Mouse (Mus musculus): ENCODE results near the gene Gm21987.

The Gm21987 gene

DNA sequence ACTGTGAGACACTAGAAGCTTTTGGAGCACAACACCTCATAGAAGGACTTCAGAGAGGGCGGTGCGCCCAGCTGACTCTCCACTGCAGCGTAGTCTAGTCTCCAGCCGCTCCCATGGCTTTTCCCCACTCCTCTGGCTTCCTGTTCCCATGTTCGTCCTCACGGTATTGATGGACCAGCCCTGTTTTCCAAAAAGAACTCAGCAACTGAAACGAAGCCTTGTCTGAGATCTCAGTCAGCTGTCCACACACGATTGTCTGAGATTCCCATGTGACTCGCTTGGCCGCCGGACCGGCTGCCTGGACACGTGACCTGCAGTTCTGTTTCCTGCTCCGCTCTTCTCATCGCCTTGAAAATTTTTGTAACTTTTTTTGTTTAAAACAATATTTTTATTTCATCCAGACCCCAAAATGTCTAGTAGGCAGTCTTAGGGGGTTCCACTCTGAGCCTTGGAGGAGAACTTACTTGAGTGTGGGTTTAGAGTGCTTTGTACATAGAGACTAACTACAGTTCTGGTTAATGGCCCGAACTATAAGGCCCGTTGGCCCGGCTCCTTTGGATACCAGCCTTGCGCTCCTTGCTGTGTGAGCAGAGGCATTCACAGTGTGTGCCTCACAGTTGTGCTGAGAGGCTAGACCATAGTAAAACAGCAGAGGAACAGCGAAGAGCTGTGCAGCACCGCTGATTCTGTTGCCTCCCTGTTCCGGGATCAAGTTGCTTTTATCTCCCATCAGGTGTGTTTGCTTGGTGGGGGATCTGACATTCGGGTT lies 45.5 kb downstream of the Gm21987 start:
- no peak for DNase-seq (ENCODE audit: extremely low spot score, low spot score)

DNA sequence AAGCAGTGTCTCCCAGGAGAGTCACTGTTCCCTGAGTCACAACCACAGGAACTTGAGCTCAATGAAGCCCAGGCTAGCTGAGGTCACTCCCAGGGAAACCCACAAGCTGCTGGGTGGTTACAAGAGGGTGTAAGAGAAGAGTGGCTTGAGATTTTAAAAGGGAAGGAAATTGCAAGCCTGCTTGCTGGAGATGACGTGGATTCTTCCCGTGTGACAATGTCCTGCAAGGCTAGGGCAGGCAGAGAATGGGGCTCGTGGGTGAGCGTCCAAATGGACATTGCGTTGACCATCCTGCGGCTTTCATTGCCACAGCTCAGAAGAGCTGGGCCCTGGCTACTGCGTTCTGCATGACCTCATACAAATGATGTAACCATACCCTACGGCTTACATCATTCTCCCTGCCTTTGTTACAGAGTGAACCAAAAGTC lies 47.4 kb downstream of the Gm21987 start:
- no peak for DNase-seq (ENCODE audit: extremely low spot score, low spot score)

DNA sequence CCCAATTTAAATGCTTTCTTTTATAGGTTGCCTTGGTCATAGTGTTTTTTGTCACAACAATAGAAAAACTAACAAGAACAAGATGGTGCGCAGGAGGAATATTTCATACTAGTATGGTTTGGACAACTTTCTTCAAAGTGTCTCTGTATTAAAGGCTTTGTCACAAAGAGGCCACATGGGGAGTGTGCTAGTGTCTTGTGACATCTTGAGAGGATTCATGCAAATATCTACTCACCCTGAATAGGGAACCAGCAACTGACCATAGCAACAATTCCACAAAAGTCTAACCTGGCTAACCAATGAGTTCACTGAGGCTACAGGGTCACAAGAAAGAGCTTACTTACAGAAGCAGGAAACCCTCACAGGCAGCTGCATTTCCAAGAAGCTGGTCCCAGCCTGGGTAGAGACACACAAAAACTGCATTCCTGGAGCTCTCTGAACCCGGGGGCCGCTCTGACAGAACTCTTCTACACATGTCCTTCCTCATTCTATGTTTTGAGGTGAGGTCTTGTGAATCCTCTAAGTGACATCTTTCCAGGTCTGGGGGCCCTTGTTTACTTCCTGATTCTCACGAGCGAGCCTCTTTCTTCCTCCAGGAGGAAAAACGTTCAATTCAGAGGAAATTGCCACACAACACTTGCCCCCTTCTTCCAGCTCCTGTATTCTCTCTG lies 48.4 kb downstream of the Gm21987 start:
- no peak for DNase-seq (ENCODE audit: extremely low spot score, low spot score)

DNA sequence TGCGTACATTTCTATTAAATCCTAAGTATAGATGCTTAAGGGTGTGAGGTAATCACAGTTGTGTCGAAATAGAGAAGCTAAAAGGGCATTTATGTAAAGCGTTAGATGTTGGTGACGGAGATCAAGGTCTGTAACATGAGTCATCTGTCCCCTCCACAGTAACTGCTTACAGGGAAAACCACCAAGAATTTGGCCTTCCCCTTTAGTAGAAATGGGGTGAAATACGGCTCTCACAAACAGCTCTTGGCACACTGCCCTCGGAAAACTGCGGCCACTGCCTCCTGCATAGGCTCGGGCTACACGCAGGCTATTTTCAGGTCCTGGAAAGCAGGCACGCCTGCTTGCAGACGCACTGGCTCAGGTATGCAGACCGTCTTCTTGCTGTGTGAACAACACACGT lies 49.3 kb downstream of the Gm21987 start:
- DNase-seq (ENCODE audit: extremely low spot score, low spot score), result no peak

DNA sequence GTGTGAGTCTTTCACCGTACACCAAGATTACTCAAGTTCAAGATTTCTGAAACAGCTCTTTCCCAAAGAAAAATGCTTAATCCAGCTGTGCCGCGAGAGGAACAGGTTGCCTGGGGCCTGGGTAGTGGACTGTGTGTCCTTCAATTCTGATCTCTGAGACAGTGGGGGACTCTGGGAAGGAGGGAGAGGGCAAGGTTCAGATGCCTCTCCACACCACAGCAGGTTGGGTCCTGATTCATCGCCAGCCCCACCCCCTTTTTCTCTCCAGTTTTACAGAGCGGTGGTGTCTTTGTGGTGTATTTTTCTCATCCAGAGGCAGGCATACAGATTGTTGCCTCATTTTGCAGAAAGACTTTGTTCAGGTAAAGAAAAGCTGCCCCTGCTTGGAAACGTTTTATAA lies 51.4 kb downstream of the Gm21987 start:
- DNase-seq (ENCODE audit: extremely low spot score, low spot score), result no peak

DNA sequence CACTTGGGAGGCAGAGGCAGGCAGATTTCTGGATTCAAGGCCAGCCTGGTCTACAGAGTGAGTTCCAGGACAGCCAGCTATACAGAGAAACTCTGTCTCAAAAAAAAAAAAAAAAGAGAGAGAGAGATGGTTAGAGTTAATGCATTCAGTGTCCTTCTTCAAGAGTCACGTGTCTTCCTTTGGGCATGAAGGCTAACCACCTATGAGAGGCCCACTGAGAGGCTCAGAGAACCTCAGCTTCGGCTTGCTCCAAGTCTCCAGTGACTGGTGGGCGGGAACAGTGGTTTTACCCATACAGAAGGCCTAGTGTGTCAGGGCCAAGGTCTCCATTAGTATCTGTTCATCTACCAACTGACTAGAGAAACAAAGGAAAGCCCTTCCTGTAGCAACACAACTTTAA lies 52.2 kb downstream of the Gm21987 start:
- DNase-seq (ENCODE audit: extremely low spot score, low spot score), result no peak

DNA sequence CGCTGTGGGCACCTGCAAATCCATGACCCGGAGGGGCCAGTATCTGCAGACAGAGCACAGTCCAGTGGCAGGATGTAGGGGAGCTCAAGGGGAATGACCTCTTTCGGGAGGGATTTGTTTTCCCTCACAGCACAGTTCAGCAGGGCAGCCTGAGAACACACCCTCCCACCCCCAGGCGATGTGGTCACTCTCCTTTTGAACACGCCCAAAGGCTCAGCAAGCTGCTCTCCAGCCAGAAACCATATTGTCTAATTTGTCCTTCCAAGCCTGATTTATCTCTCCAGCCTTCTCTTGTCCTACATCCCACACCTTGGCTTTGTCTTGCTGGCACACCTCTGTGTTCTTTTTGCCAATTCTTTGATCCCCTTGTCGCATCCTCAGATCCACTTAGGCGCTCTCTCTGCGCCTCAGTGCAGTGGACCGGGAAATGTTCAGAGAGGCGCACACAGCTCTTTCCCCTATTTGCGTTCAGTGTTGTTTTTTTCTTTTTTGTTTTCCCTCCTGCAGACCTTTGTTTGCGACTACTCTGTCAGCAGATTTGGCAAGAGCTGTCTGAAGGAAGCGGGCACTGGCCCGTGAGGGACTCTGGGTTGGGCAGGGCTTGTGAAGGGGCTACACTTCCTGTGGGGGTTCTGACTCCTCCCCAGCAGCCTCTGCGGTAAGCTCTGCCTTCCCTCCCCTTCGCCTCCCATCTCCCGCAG lies 52.8 kb downstream of the Gm21987 start:
- DNase-seq (ENCODE audit: extremely low spot score, low spot score), result peak; percentile 43

DNA sequence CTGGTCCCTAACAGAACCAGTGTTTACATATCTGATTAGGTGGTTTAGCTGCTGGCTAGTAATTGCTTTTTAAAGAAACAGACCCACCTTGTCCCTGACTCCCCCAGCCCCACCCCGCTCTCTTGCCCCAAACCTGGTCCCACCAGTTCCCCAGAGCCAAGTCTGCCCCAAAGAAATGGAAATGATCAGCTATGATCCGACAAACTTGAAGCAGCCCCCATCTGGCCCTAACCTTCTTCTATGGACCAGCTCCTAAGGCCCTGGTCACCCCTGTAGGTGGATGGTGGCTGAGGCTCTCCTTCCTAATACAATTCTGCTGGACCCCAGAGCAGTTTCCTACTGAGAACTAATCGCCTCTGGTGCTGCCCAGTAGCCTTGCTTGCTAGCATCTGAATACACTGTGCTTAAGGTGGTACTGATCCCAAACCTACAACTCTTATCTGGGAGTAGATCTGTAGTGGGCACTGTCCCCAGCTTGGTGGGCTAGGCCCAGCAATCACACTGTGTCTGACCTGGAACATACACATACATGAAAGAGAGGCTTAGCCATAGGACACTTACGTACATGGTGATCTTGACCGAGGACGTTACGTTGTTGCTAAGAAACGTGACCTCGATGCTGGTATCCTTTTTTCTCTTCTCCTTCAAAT lies 53.6 kb downstream of the Gm21987 start:
- no peak for DNase-seq (ENCODE audit: extremely low spot score, low spot score)

DNA sequence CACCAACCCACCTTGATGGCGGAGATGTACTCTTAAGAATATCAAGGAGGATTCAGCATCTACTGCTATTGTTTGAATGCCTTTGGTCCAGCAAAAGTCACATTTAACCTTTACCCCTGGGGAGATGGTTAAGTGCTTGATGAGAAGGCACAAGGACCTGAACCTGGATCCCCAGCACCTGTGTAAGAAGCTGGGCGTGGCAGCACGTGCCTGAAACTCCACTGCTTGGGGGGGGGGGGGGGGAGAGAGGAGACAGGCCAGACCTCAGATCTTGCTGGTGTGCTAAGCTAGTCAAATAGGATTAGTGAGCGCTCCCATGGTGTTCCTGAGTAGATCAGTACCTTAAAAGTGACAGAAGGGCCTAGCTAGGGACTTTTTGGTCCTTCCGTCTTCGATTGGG lies 54.6 kb downstream of the Gm21987 start:
- no peak for DNase-seq (ENCODE audit: extremely low spot score, low spot score)

DNA sequence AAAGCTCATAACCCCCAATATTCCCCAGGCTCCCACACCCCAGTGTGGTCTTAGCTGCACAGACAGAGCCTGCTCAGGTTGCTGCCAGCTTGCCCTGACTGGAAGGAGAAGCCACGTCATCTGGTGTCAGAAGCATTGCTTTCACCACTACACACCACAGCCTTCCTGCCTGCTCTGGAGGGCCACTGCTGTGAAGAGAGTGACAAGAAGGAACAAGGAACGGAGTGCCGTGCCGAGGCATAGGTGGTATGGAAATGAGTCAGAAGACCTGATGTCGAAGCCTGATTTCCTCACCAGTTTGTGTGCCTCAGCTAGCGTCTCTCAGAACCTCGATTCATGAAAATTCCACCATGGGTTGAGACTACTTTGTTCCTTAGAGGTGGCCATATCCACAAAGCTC lies 56.8 kb downstream of the Gm21987 start:
- no peak for DNase-seq (ENCODE audit: extremely low spot score, low spot score)

DNA sequence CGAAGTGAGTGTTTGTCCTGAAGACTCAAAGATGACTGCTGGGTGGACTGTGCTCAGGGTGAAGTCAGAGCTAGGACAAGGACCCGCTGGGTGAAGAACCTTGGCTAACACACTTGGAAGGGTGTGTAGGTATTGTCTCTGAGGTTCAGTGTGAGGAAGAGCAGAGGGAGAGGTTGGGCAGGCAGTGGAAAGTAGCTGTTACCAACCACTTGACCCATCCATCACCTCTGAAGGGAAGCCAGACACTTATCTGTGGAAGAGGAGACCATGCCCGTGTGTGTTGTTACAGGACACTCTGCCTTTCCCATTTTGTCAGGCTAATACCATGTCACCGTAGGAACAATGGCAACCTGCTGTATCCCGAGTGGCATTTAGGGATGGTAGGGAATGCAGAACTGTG lies 59.5 kb downstream of the Gm21987 start:
- DNase-seq (ENCODE audit: extremely low spot score, low spot score), result no peak

DNA sequence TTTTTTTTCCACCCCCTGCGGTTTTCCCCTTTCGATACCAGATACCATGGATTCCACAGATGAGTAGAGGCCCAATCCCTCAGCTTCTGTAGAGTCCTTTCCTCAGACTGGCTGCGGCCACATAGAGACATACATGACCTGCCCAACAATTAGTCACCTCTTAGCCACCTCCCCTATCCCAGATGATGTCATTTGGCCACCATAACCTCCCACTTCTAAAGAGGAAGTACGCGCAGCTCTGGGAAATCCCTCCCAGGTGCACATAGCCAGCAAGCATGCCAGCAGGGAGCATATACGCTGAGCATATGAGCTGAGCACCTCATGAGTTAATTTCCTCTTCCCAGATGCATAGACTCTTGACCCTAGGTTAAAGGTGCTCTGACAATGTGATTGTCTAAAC lies 59.9 kb downstream of the Gm21987 start:
- no peak for DNase-seq (ENCODE audit: extremely low spot score, low spot score)

DNA sequence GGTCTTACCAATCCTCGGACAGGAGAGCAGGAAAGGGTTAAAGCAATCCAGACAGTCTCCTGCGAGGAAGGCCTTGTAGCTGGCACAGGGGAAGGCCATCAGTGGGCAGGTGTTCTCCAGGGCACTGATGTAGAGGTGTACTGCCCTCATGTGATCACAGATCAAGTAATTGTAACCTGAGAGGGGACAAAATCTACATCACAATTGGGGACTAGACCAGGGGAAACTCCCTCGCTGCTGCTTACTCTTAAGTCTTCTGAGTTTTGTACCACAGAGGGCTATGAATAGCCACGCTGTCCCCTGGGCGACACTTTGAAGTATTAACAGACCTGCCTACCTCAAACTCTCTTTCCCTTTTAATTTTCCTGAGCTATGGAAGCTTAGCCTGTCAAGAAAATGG lies 60.7 kb downstream of the Gm21987 start:
- no peak for DNase-seq (ENCODE audit: extremely low spot score, low spot score)

DNA sequence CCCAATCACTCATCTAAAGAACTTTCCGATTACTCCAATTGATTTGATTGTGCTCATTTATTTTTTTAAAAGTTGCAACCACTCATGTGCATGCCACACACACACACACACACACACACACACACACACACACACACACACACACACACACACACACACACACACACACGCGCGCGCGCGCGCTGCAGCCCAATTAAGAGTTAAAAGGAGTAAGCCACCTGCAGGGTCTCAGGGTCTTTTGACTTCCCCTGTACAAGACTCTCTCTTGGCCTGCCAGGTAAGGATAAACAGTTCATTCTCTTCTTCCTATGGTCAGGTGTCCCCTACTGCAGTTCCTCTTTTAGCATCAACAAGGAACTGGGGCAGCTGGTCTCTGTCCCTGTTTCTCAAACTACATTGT lies 61.6 kb downstream of the Gm21987 start:
- DNase-seq (ENCODE audit: extremely low spot score, low spot score), result no peak
